Mouse (Mus musculus): ENCODE measurements around the gene Kank1.

DNA sequence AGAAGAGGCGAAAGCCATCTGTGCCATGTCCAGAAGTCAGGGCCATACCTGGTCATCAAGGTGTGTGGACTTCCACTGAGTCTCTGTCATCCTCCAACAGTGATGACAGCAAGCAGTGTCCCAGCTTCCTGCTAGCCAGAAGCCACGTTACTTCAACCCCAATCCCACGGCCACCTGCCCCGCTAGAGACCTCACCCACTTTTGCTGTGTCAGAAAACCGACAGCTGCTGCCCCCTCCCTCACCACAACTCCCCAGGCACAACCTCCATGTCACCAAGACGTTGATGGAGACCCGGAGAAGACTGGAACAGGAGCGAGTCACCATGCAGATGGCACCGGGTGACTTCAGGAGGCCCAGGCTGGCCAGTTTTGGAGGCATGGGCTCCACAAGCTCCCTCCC is 172.5 kb downstream of the Kank1 start:
- TF ChIP-seq POLR2A (IDR thresholded peaks at IDR 0.05; ENCODE audit: low read depth, low read length), result no peak
- no peak for TF ChIP-seq CTCF (IDR thresholded peaks at IDR 0.05; ENCODE audit: extremely low read depth, insufficient read length, insufficient replicate concordance, low read depth, low read length)
